6 mouse cellular contexts compared by ENCODE assay signal in the genomic region with DNA sequence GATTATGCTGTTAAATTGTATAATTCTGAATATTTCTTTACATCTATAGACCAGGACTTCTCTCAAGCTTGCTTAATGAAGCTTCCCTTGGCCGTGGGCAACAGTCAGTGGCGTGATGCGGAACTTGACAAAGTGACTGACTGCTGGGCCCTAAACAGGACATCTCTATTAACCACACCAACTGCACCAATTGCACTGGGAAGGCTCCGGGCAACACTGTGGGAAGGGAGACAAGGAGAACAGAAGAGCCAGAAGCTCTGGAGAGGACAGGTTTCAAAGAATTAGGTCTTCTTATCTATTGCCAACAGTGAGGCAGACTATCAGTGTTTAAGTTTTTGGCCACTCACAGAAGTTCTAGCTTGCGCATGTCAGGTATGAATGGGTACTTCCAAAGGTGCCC. TPM values are rescaled to one million over a fixed set of nuclear protein-coding genes. Genes with fewer than 3 reads are reported as not detected.
"Had no signal": no experiment of that assay in that cellular context is flagged by ENCODE, and none has a peak within 500 bp of the region (broad histone marks: within the 10 kb centered on the region; RNA-seq: fewer than 3 reads in every experiment).

No protein-coding gene starts in this region.

- H3K9ac ChIP-seq: neural tube, embryonic 13.5 days; neural tube, embryonic 15.5 days; stomach, embryonic 15.5 days had no signal

- H3K27me3 ChIP-seq: stomach, embryonic 15.5 days had no signal

- H3K9me3 ChIP-seq: neural tube, embryonic 13.5 days; neural tube, embryonic 15.5 days; stomach, embryonic 15.5 days had no signal

- DNase-seq: thymus, adult 18-20 months had no signal

- H3K36me3 ChIP-seq: neural tube, embryonic 13.5 days; neural tube, embryonic 15.5 days; stomach, embryonic 15.5 days had no signal

- H3K4me3 ChIP-seq: neural tube, embryonic 13.5 days; neural tube, embryonic 15.5 days; stomach, embryonic 15.5 days had no signal

- H3K4me1 ChIP-seq: neural tube, embryonic 13.5 days; neural tube, embryonic 15.5 days; stomach, embryonic 15.5 days had no signal

- H3K27ac ChIP-seq: neural tube, embryonic 13.5 days; neural tube, embryonic 15.5 days; stomach, embryonic 15.5 days; stomach, postnatal 0 days had no signal

- H3K4me2 ChIP-seq: neural tube, embryonic 13.5 days; neural tube, embryonic 15.5 days; stomach, embryonic 15.5 days had no signal

RNA-seq across cellular contexts. Expression of a gene that starts 38.4 kb away (rescaled TPM):
- total RNA-seq: neutrophil, adult 5-6 weeks had no signal
